Mouse (Mus musculus) brown adipose tissue, adult 24 weeks (tissue): ENCODE results near the gene Hepacam2. TPM values are rescaled to one million over a fixed set of nuclear protein-coding genes. Genes with fewer than 3 reads are reported as not detected.
A peak's percentile ranks its signal among the peaks of the same experiment; 100 is the strongest.
"Not testable (repeated sequence)": the region's sequence is repeated elsewhere in the genome, so short reads cannot be mapped to it uniquely, and the experiment has no call there.

Source experiments
- H3K27ac ChIP-seq: fragments of 200-500 bp; replicated peaks from 2 replicates; pipeline ENCODE4 v1.5.1; 2012; ENCODE audit warnings: low read depth, mild to moderate bottlenecking, low read length
- H3K4me1 ChIP-seq: fragments of 200-500 bp; 2 replicates; pipeline ENCODE4 v1.6.1; 2012; ENCODE audit warnings: low read length, mixed read lengths; ENCODE audit not compliant: control insufficient read depth, insufficient read depth, insufficient read length
- H3K4me3 ChIP-seq: fragments of 200-500 bp; 2 replicates; pipeline ENCODE4 v1.5.1; 2012; ENCODE audit warnings: low read depth, mild to moderate bottlenecking, low read length, moderate library complexity; ENCODE audit not compliant: insufficient read depth
- polyA plus RNA-seq: library from polyadenylated mRNA; stranded (reverse); fragments of >200 nt; gene quantifications from 2 replicates; pipeline ENCODE4 v1.2.4, GENCODE M21; 2012; ENCODE audit not compliant: missing spikeins, insufficient read depth, insufficient read length

Gene Hepacam2
- polyA plus RNA-seq, 1 experiment = 1.3 TPM

DNA sequence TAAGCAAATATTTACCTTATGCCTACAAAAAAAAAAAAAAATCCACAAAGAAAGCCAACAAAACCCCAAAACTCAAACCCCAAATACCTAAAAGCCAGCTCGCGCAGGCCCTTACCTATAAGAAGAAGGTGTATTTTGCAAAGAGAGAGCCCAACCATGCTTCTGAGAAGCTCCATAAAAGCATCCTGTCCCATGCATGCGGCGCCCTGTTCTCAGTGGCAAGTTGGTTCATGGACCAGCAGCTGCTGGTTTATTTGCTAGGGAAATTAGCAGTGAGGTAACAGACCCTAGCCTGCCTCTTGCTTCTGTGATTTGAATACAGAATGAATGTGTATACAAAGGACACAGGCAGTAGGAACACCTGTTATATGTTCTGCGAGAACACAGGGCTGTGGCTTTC is 3.8 kb downstream of the Hepacam2 start:
- Histone ChIP-seq H3K4me1 (no peaks in the 10 kb centered on the region; the same call in 1 of the 2 replicates), H3K4me3 (no peak overlapping the region), H3K27ac (no peak overlapping the region)

DNA sequence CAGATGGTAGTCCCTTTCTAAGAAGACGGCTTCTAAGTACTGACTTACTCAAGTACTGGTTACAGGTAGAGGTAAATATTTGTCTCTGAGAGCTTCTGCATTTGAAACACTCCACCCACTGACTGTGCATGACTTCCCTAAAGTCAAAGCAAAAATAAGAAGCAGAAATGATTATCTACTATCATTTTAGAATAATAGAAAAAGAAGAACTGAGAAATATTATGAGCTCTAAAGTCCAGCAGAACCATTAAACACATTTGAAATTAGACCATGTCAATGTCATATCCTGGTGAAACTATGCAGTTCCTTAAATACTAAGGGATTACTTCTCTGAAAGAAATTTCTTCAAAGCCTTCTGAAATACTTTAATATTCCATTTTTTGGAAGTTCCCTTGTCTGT is 10.7 kb downstream of the Hepacam2 start:
- Histone ChIP-seq H3K4me3 (no peak overlapping the region), H3K27ac (no peak overlapping the region), H3K4me1 (0 out of 2 replicates have a peak, but pooled peaks cover 2% of the 10 kb centered on the region)

DNA sequence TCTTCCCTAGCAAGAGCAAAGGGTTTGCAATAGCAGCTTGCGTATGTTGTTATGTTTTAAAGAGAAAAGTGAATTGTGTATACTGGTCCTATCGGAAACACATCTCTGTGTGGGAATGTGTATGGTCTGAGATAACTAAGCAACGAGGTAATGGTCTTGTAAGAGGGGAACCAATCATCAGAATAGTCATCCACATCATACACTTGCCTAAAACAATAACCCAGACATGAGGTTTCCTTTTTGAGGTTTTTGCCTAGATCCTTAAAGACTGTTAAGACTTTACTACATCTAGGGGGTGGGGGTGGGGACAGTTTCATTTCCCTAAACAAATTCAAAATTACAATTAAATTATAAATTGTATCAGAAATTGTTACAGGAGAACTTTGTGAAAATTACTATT is 13.0 kb downstream of the Hepacam2 start:
- H3K27ac ChIP-seq = no peak overlapping the region
- 0 out of 2 replicates have a peak, but pooled peaks cover 2% of the 10 kb centered on the region for H3K4me1 ChIP-seq
- no peak overlapping the region for H3K4me3 ChIP-seq

DNA sequence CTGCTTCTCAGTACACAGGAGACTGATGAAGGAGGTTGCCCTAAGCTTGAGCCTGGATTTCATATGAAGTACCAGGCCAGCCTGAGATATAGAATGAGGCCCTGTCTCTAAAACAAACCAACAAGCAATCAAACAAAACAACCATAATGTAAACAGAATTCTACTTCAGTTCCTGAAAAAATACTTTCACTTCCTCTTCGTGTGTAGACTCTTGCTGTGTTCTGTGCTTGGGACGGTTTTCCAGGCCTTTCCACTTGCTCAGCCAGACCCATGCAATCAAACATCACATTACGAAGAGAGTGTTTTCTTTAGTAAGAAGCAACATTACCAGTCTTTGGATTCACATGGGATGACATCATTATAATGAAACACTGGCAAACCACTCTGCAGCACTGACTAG is 16.4 kb downstream of the Hepacam2 start:
- 0 out of 2 replicates have a peak overlapping the region, but pooled peaks have one; percentile 21 for H3K27ac ChIP-seq
- no peak overlapping the region for H3K4me3 ChIP-seq
- H3K4me1 ChIP-seq = no peaks in the 10 kb centered on the region

DNA sequence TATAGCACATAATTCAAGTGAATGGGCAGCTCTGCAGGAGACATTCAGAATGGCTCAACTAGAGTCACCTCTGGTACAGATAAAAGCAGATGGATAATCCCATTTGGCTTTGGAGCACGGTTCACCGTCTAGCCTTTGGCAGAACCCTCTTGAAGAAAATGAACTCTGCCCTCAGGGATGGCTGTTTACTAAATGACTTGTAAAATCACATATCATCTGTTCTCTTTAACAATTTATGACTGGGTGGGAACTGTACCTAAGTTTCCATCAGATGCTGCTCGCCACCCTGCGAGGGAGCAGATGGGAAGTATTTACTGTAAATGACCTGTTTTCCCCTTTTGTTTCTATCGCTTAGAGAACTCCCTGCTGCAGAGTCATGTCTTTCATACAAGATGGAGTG is 18.2 kb downstream of the Hepacam2 start:
- H3K4me3 ChIP-seq = no peak overlapping the region
- H3K27ac ChIP-seq = no peak overlapping the region
- H3K4me1 ChIP-seq = no peaks in the 10 kb centered on the region

DNA sequence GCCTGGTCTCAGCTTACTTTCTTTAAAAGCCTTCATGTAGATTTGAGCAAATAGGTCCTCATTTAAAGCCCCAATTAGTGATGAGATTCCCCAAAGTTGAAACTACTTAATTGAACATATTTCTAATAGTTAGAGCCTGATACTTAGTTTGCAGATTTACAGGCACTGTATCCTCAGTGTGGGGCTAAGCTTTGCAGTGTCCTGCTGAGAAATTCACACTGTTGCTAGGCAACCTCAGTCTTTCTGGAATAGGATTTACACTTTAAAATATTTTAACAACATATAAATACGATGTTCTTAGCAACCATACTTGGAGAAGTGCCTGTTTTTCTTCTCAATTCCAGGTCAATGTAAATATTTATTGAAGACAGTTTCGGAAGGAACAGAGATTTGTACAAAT is 21.8 kb downstream of the Hepacam2 start:
- Histone ChIP-seq H3K27ac (no peak overlapping the region), H3K4me1 (no peaks in the 10 kb centered on the region)

DNA sequence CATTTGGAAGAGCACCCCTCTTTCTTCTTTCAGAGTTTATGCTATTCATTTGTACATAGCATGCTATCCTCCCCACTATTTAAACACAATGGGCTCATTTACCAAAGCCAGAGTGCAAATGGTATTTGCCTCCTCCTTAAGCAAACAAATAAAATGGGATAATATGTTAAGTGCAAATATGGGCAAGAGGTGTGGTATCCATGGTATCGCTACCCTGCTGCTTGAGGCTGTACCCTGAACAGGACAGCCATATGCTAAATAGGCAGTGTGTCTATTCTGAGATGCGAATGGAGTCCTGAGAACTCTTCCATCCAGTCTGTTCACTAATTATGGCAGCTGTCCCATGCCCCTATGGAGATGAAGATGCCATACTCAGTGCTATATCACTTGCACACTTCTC is 27.4 kb downstream of the Hepacam2 start:
- no peak overlapping the region for H3K27ac ChIP-seq
- no peaks in the 10 kb centered on the region for H3K4me1 ChIP-seq
- no peak overlapping the region for H3K4me3 ChIP-seq

More for the DNA sequence above, 21.8 kb downstream of the Hepacam2 start:
- no peak overlapping the region for H3K4me3 ChIP-seq

DNA sequence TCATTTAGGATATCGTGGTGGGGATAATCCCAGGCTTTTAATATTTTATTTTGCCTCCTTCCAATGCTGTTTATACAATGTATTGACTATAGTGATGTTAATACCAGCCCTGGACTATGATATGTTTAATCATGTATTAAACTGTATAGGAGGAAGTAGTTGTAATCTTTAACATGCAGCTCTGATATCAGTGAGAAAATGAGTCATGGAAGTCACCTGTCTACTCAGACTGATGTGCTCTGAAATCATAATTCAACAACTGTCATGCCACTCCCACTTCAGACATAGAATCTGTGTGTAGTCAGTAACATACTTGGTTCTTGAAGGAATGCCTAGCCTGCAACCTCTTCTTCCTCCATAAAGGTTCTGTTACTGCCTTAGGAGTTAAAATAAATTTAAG is 29.5 kb downstream of the Hepacam2 start:
- no peak overlapping the region for H3K4me3 ChIP-seq
- no peaks in the 10 kb centered on the region for H3K4me1 ChIP-seq
- H3K27ac ChIP-seq = no peak overlapping the region

DNA sequence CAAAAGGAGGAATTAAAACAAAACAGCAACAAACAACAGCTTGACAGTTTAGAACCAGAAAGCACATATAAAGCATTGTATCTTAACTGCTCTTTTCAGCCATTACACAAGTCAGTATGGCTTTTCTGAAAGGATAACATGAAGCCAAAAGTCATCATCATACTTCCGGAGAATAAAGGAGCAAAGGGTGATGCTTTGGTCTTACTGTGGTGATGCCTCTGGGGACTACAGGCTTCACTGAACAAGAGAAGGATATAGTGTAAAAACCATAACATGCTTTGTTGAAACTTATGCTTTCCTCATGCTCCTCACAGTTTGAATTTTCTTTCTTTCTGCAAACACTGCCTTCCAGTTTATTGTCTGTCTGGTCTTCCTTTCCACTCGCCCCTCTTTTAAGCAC is 34.5 kb downstream of the Hepacam2 start:
- Histone ChIP-seq H3K27ac (no peak overlapping the region), H3K4me1 (no peaks in the 10 kb centered on the region), H3K4me3 (no peak overlapping the region)

DNA sequence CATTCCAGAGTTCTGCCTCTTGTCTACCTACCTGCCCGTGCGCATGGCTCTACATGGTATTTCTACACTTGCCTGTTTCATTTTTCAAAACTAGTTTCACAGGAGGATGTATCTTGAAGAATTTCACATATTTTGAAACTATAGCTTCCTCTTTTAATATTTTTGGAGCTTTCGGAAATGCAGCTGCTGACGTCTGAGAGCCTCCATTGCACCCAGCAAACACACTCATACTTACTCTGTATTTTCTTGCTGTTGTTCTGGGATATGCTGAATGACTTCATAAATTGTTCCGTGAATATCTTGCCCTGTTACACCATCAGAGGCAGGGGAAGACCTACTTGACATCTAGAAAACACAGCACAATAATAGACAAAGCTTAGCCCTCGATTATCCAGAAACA is 35.1 kb downstream of the Hepacam2 start:
- Histone ChIP-seq H3K4me1 (no peaks in the 10 kb centered on the region), H3K27ac (no peak overlapping the region), H3K4me3 (no peak overlapping the region)

DNA sequence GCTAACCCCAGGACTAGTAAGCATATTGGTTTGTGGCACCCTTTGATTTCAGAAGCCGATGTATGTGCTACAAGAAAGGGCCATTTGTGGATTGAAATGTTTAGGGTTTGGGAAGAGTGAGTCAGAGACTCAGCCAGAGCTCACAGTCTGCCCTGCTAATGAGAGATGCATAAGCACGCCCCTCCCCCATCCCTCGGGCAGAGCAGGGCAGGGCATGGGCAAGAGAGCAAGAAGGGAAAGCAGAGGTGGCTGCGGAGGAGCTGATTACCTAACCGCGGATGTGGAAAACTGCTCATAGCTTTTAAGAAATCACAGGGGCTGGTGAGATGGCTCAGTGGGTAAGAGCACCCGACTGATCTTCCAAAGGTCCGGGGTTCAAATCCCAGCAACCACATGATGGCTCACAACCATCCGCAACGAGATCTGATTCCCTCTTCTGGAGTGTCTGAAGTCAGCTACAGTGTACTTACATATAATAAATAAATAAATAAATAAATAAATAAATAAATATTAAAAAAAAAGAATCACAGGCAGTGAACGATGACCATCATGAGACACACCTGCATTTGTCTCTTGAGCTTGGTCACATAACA is 42.1 kb downstream of the Hepacam2 start:
- H3K4me3 ChIP-seq = no peak overlapping the region
- no peaks in the 10 kb centered on the region for H3K4me1 ChIP-seq
- no peak overlapping the region for H3K27ac ChIP-seq

DNA sequence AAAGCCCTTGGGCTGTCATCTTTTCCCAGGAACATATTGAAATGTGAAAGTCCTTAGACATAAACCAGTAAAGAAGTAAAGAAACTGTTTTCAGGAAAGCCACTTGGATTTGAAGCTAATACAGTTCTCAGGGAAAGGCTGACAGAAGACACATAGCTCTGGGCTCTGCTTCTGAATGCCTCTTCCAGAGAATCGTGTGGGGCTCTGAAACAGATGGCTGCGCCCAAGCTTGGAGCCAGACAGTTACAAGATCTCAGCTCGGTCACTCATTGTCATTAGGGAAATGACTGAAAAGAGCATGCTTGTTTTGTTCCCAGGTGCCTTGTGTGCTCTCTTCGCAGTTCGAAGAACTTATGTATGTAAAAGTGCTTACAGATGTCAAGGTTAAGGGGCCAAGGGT is 43.7 kb downstream of the Hepacam2 start:
- Histone ChIP-seq H3K4me3 (no peak overlapping the region), H3K4me1 (no peaks in the 10 kb centered on the region), H3K27ac (no peak overlapping the region)

DNA sequence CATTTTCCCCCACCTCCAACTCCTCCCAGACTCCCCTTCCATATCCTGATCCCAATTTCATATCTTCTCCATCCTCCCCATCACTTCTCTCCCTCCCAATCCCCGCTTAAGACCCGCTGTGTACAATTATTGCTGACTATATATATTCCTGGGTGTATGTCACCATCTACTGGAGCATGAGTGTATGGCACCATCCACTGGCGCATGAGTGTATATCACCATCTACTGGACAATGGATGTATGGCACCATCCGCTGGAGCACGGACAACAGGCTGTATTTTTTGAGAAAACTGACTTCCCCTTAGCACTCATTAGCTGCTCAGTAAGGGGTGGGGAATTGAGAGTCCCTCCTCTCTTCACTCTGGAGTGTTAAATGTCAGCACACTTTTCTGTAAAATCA is 50.7 kb downstream of the Hepacam2 start:
- Histone ChIP-seq H3K27ac (no peak overlapping the region), H3K4me1 (no peaks in the 10 kb centered on the region), H3K4me3 (no peak overlapping the region)

DNA sequence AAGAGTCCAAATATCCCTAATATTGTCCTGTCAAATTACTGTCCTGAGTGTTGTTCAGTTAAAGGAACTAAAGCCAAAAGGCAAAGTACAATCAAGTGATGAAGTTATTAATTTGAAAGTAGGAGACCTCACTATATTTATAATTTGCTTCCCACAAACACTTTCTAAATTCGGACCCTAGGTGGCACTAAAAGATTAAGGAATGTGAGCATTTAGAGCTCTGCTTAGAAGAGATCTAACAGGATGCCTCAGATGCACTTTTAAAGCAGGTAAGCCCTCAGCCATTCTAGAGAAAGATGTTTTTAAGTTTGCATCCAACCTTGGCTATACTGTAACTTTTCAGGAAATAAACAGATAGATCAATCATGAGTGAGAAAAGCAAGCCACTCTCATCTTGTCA is 54.2 kb downstream of the Hepacam2 start:
- no peaks in the 10 kb centered on the region for H3K4me1 ChIP-seq
- no peak overlapping the region for H3K27ac ChIP-seq
- H3K4me3 ChIP-seq = no peak overlapping the region

DNA sequence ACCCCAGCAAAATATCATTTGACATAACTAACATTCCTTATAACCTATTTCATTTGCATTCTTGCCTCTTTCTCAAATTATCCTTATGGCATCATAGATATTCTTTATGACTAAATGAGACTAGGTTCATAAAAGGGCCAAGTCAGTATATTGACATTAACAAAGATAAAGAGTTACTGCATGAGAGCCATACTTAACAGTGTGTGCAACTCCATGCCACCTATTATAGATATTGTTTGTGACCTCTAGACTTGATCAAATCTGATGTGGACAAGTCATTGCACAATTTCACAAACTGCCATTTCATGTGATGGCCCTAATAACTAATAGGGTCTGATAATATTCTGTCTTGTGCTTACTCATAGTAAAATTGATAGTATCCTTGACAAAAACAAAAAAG is 62.0 kb downstream of the Hepacam2 start:
- no peak overlapping the region for H3K4me3 ChIP-seq
- H3K27ac ChIP-seq = no peak overlapping the region
- H3K4me1 ChIP-seq = no peaks in the 10 kb centered on the region

DNA sequence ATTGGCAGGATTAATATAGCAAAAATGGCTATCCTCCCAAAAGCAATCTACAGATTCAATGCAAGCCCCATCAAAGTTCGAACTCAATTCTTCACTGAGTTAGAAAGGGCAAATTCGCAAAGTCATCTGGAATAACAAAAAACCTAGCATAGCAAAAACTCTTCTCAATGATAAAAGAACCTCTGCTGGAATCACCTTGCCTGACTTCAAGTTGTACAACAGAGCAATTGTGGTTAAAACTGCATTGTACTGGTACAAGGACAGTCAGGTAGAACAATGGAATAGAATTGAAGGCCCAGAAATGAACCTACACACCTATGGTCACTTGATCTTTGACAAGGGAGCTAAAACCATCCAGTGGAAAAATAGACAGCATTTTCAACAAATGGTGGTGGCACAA is 67.1 kb downstream of the Hepacam2 start:
- not testable (repeated sequence) for H3K4me3 ChIP-seq, H3K4me1 ChIP-seq, H3K27ac ChIP-seq

DNA sequence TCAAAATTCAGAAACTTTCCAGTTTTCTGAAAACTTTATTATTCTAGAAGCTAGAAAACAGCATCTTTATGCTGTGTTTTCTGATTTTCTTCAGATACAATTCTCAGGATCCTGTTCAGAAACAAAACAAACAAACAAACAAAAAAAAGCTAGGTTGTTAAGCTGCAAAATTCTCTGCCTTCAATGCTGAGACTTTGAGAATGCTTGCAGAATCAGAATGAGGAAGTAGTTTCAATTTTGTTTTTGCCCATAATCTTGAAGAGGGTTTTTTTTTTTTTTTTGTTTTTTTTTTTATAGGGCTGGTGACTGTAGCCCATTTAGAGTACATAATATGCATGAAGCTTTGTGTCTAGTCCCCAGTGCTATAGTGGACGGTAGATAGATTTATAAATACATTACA is 71.1 kb downstream of the Hepacam2 start:
- Histone ChIP-seq H3K4me1 (no peaks in the 10 kb centered on the region), H3K4me3 (no peak overlapping the region), H3K27ac (no peak overlapping the region)
